In genomic region chr12:14151921-14152320, GRCm38 (mm10) we compare ENCODE assay signal across 8 mouse cellular contexts. TPM values are rescaled to one million over a fixed set of nuclear protein-coding genes. Genes with fewer than 3 reads are reported as not detected.
DNase-seq lines count a peak whose midpoint lies in the region; ATAC-seq lines count a peak whose summit lies in the region.

TSS of gene Fam84a (minus strand) at chr12:14152054.

- WGBS in hindbrain, embryonic 13.5 days, result under 1% methylated on average over 31 of the region's 31 CpGs
- under 1% methylated on average over 31 of the region's 31 CpGs for WGBS in lung, embryonic 16.5 days

- peak within 1 kb of the TSS; percentile 70 for H3K4me3 ChIP-seq in hindbrain, embryonic 13.5 days
- H3K4me3 ChIP-seq in lung, embryonic 16.5 days (ENCODE audit: low read length), result peak within 1 kb of the TSS; percentile 66

- H3K27me3 ChIP-seq in hindbrain, embryonic 13.5 days, result peaks cover 10% of the 10 kb centered on the region; the same call in 1 of the 2 replicates
- peaks cover 34% of the 10 kb centered on the region for H3K27me3 ChIP-seq in lung, embryonic 16.5 days (ENCODE audit: control insufficient read depth, insufficient read depth, low read depth, low read length)

- DNase-seq in WW6 (ENCODE audit: low read depth, low spot score), result peak; percentile 80
- DNase-seq in cerebellum, postnatal 14 days, result peak; percentile 98
- peak; percentile 85 to 93 for DNase-seq in frontal cortex, postnatal 25 days (ENCODE audit: low spot score in 2 of 2)
- peak; percentile 96 to 98 for DNase-seq in layer of hippocampus, postnatal 14 days (ENCODE audit: low spot score in 2 of 2)
- peak; percentile 95 for DNase-seq in retina, postnatal 1 day
- DNase-seq in B cell, adult 2 months, result no peak

- peak within 1 kb of the TSS; percentile 84 for H3K27ac ChIP-seq in hindbrain, embryonic 13.5 days
- H3K27ac ChIP-seq in lung, embryonic 16.5 days (ENCODE audit: low read length), result no peak within 1 kb of the TSS

- no peaks in the 10 kb centered on the region for H3K9me3 ChIP-seq in hindbrain, embryonic 13.5 days
- no peaks in the 10 kb centered on the region for H3K9me3 ChIP-seq in lung, embryonic 16.5 days (ENCODE audit: control insufficient read depth, low read length)

- peaks cover 2% of the 10 kb centered on the region; the same call in 1 of the 2 replicates for H3K36me3 ChIP-seq in hindbrain, embryonic 13.5 days
- no peaks in the 10 kb centered on the region for H3K36me3 ChIP-seq in lung, embryonic 16.5 days (ENCODE audit: control insufficient read depth, insufficient read depth, low read length)

- H3K4me1 ChIP-seq in hindbrain, embryonic 13.5 days (replicated peaks), result peaks cover 35% of the 10 kb centered on the region
- H3K4me1 ChIP-seq in lung, embryonic 16.5 days (replicated peaks; ENCODE audit: control insufficient read depth, insufficient read depth, low read length), result peaks cover 17% of the 10 kb centered on the region

- peak; percentile 98 for ATAC-seq in hindbrain, embryonic 13.5 days (ENCODE audit: low FRiP score)
- peak; percentile 97 for ATAC-seq in lung, embryonic 16.5 days (ENCODE audit: low read depth)

- peak within 1 kb of the TSS; percentile 83 for H3K9ac ChIP-seq in hindbrain, embryonic 13.5 days
- peak within 1 kb of the TSS; percentile 62 for H3K9ac ChIP-seq in lung, embryonic 16.5 days (ENCODE audit: low read length)

- peak within 1 kb of the TSS; percentile 89 for H3K4me2 ChIP-seq in hindbrain, embryonic 13.5 days
- H3K4me2 ChIP-seq in lung, embryonic 16.5 days (ENCODE audit: low read depth, low read length), result peak within 1 kb of the TSS; percentile 90

RNA-seq across cellular contexts. Expression of gene Fam84a, which starts in this region (rescaled TPM):
- polyA plus RNA-seq in hindbrain, embryonic 13.5 days (2015; fragmentation: Nextera tagmentation; extraction: Ambion mirVana), result 75.9 and 76.0 TPM in 2 replicates
- total RNA-seq in layer of hippocampus, postnatal 14 days (2021), result 10 to 100 TPM; 74.6 to 77.2 TPM
- 4.8 and 4.9 TPM in 2 replicates for polyA plus RNA-seq in lung, embryonic 16.5 days (2015; fragmentation: Nextera tagmentation; extraction: Ambion mirVana)

Comparison
In these comparisons a context has a peak if more than half of its experiments do, and no peak if none do; other contexts are left out.
1. RNA of gene Fam84a (polyA plus RNA-seq): 75.9 to 76.0 TPM in hindbrain, embryonic 13.5 days; 4.8 to 4.9 TPM in lung, embryonic 16.5 days; every median in the first group is over 10 times any median in the second.
2. DNase-seq: peak in WW6 (single experiment), cerebellum, postnatal 14 days (2 of 2), frontal cortex, postnatal 25 days (2 of 2), layer of hippocampus, postnatal 14 days (2 of 2) and retina, postnatal 1 day (single experiment); none in B cell, adult 2 months (0 of 2).